Mouse (Mus musculus): Measurements from ENCODE around the gene Gsx2.

DNA sequence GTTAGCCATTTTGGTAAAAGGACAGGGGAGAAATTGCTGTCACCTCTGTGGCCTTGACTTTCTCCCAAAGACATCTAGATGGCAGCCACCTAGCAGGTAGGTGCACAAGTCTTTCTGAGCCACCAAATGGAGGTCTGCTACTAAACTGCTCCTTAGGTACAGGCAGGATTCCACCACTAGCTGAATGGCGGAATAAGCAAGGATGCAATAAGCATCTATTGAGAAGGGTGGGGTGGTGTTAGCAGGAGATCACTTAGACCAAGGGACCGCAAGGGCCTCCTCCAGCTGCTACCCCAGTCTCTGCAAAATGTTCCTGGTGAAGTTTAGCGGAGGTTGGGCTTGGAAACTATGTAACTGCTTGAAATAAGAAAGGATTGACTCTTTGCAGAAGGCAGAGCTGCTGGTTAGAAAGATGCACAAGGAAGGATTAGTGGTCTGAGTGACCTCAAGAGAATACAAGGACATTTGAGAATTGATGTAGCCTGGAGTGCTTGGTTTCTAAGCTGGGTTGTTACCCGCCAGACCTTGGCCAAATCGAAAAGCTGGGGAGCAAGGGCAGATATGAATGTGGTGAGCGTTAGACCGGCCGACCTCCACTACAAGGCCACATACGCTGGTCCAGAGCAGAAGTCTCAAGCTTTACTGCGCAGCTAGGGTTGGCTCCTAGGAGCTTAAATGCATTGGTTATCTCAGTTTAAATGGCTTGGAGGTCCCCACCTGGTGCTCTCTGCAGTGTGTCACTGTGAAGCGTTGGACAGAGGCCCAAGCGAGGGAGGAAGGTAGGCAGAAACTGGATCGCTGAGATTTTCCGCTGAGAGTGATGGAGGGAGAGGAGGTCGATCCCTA is 641 bp upstream of the Gsx2 start:
- TF ChIP-seq CTCF (IDR thresholded peaks at IDR 0.05) (no peak), POLR2A (IDR thresholded peaks at IDR 0.05; ENCODE audit: insufficient read depth, low read depth, low read length) (no peak), EP300 (IDR thresholded peaks at IDR 0.05; ENCODE audit: insufficient read depth, low read depth, low read length) (no peak)
